Comparison of ENCODE assay signal across 8 mouse cellular contexts in the genomic region with DNA sequence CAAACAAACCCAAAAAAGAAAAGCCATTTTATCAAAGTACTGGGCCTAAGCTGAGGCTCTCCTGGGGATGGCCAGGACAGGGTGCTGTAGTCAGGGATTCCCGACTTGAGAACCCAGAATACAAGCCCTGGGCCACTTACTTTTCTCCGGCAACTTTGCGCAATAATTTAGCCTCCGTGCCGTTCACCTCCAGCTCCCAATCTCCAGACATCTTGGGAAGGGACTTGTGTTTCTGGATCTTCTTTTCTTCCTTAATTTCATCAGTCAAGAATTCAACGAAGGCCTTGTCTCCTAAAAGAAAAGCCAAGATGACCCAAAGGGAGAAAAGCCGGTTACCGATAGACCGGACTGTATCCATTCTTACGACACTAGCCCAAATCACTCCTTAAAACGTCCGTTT. TPM values are rescaled to one million over a fixed set of nuclear protein-coding genes. Genes with fewer than 3 reads are reported as not detected.
A peak's percentile ranks its signal among the peaks of the same experiment; 100 is the strongest.
DNase-seq lines count a peak whose midpoint lies in the region; TF ChIP-seq lines count a peak whose summit lies in the region.

No protein-coding gene starts in this region.

- WGBS in liver, adult 2 months, result 2% methylated on average over 12 of the region's 12 CpGs

- peak overlapping the region; percentile 22 for H3K9ac ChIP-seq in liver, adult 2 months (ENCODE audit: low read depth, low read length)

- peaks cover 29% of the 10 kb centered on the region for H3K36me3 ChIP-seq in liver, adult 2 months (ENCODE audit: control insufficient read depth, insufficient read depth, low read length)

- no peak for TF ChIP-seq POLR2A in liver, adult 2 months (IDR thresholded peaks at IDR 0.05; ENCODE audit: extremely low read depth, insufficient read depth, low read length)

- TF ChIP-seq CTCF in liver, adult 2 months (IDR thresholded peaks at IDR 0.05; ENCODE audit: low read depth, low read length), result no peak

- peak; percentile 60 for DNase-seq in liver, adult 2 months (ENCODE audit: extremely low read depth, low read depth, low spot score)
- no peak for DNase-seq in liver
- peak; percentile 35 for DNase-seq in c-Kit-positive CD71-positive TER-119-positive erythroid progenitor cells, embryonic 14.5 days (ENCODE audit: low spot score)
- peak; percentile 23 for DNase-seq in induced T-regulatory cell, adult 2 months (ENCODE audit: low read depth)
- DNase-seq in naive thymus-derived CD4-positive, alpha-beta T cell, adult 2 months (ENCODE audit: low read depth), result peak; percentile 18
- no peak for DNase-seq in cerebellum, adult 11 months
- no peak for DNase-seq in urinary bladder, postnatal 25 days (ENCODE audit: low spot score)
- DNase-seq in ovary, postnatal 10 days (ENCODE audit: low spot score), result no peak

- H3K27ac ChIP-seq in liver, adult 2 months (replicated peaks; ENCODE audit: insufficient read depth, low read depth, low read length), result no peak overlapping the region

- H3K4me3 ChIP-seq in liver, adult 2 months (ENCODE audit: insufficient read depth, low read depth, low read length), result peak overlapping the region; percentile 97

- H3K27me3 ChIP-seq in liver, adult 2 months (ENCODE audit: control insufficient read depth, insufficient read depth, low read length), result no peaks in the 10 kb centered on the region

- H3K4me1 ChIP-seq in liver, adult 2 months (ENCODE audit: control insufficient read depth, insufficient read depth, low read length), result peaks cover 8% of the 10 kb centered on the region; the same call in 1 of the 2 replicates

- H3K79me2 ChIP-seq in liver, adult 2 months (ENCODE audit: control insufficient read depth, insufficient read depth, low read length), result peaks cover 6% of the 10 kb centered on the region; the same call in 1 of the 2 replicates

RNA-seq across cellular contexts. Expression of gene C1qbp, which starts 0.8 kb away (rescaled TPM):
- total RNA-seq in liver, adult 2 months (2014; rRNA removed), result 39.0 and 51.7 TPM in 2 replicates
- 128 and 152 TPM in 2 replicates for polyA plus RNA-seq in liver, adult 2 months (2012; rRNA removed)

RNA-seq across cellular contexts. Expression of gene Rpain, which starts 12.0 kb away (rescaled TPM):
- 48.1 and 51.5 TPM in 2 replicates for total RNA-seq in liver, adult 2 months (2014; rRNA removed)
- polyA plus RNA-seq in liver, adult 2 months (2012; rRNA removed), result 32.5 and 38.5 TPM in 2 replicates

RNA-seq across cellular contexts. Expression of gene Nup88, which starts 12.3 kb away (rescaled TPM):
- total RNA-seq in liver, adult 2 months (2014; rRNA removed), result 26.9 and 28.9 TPM in 2 replicates
- polyA plus RNA-seq in liver, adult 2 months (2012; rRNA removed), result 11.6 and 14.3 TPM in 2 replicates

RNA-seq across cellular contexts. Expression of gene Dhx33, which starts 22.2 kb away (rescaled TPM):
- total RNA-seq in liver, adult 2 months (2014; rRNA removed), result 7.8 and 9.0 TPM in 2 replicates
- polyA plus RNA-seq in liver, adult 2 months (2012; rRNA removed), result 13.8 and 22.0 TPM in 2 replicates

RNA-seq across cellular contexts. Expression of gene Mis12, which starts 37.4 kb away (rescaled TPM):
- 7.8 and 9.7 TPM in 2 replicates for total RNA-seq in liver, adult 2 months (2014; rRNA removed)
- 2.7 and 3.0 TPM in 2 replicates for polyA plus RNA-seq in liver, adult 2 months (2012; rRNA removed)

Comparison
In these comparisons a context has a peak if more than half of its experiments do, and no peak if none do; other contexts are left out.
1. DNase-seq: peak in liver, adult 2 months (single experiment), c-Kit-positive CD71-positive TER-119-positive erythroid progenitor cells, embryonic 14.5 days (single experiment), induced T-regulatory cell, adult 2 months (single experiment) and naive thymus-derived CD4-positive, alpha-beta T cell, adult 2 months (single experiment); none in liver (single experiment), cerebellum, adult 11 months (single experiment), urinary bladder, postnatal 25 days (single experiment) and ovary, postnatal 10 days (single experiment).